Mouse (Mus musculus) myocyte (in vitro differentiated cells): ENCODE results near the gene Vmn1r58. TPM values are rescaled to one million over a fixed set of nuclear protein-coding genes. Genes with fewer than 3 reads are reported as not detected.

Source experiments
- H3K27me3 ChIP-seq: one replicate; pipeline ENCODE4 v1.6.1; 2011; ENCODE audit not compliant: control insufficient read depth, insufficient read depth, insufficient read length
- H3K36me3 ChIP-seq: one replicate; pipeline ENCODE4 v1.6.1; 2011; ENCODE audit not compliant: control insufficient read depth, insufficient read depth
- H3K4me2 ChIP-seq: one replicate; pipeline ENCODE4 v1.6.1; 2011; ENCODE audit warnings: low read depth, control low read depth
- H3K4me3 ChIP-seq: one replicate; pipeline ENCODE4 v1.5.1; 2011; ENCODE audit warnings: mild to moderate bottlenecking, control low read depth, moderate library complexity
- H3K79me2 ChIP-seq: one replicate; pipeline ENCODE4 v1.6.1; 2011; ENCODE audit not compliant: control insufficient read depth, insufficient read depth
- H3ac ChIP-seq: one replicate; pipeline ENCODE4 v1.6.1; 2011; ENCODE audit not compliant: control insufficient read depth, insufficient read length
- E2F4 ChIP-seq: IDR thresholded peaks from one replicate; pipeline ENCODE4 v1.6.1; 2011; ENCODE audit warnings: mild to moderate bottlenecking, control low read depth, moderate library complexity; ENCODE audit not compliant: insufficient read depth
- MAX ChIP-seq: IDR thresholded peaks from one replicate; pipeline ENCODE4 v1.6.1; 2011; ENCODE audit warnings: low read depth, mild to moderate bottlenecking, control low read depth
- MYOD1 ChIP-seq, 3 experiments: IDR thresholded peaks; one replicate each; pipeline ENCODE4 v1.6.1; 2011; ENCODE audit warnings: control low read depth in 2 of 3, low read depth in 2 of 3, mild to moderate bottlenecking in 2 of 3, moderate library complexity in 1 of 3; ENCODE audit not compliant: insufficient read length in 2 of 3, control insufficient read depth in 1 of 3
- MYOG ChIP-seq, 3 experiments: IDR thresholded peaks; one replicate each; pipeline ENCODE4 v1.6.1; 2011; ENCODE audit warnings: control low read depth in 2 of 3, low read depth in 2 of 3, mild to moderate bottlenecking in 2 of 3; ENCODE audit not compliant: insufficient read length in 2 of 3, control insufficient read depth in 1 of 3, insufficient read depth in 1 of 3
- POLR2A ChIP-seq: IDR thresholded peaks from one replicate; pipeline ENCODE4 v1.6.1; 2011; ENCODE audit warnings: low read depth, mild to moderate bottlenecking, control low read depth, moderate library complexity; ENCODE audit not compliant: insufficient read length
- POLR2AphosphoS2 ChIP-seq: IDR thresholded peaks from one replicate; pipeline ENCODE4 v1.6.1; 2011; ENCODE audit warnings: low read depth, control low read depth; ENCODE audit not compliant: insufficient read length
- REST ChIP-seq: IDR thresholded peaks from one replicate; pipeline ENCODE4 v1.6.1; 2011; ENCODE audit warnings: mild to moderate bottlenecking, control low read depth, moderate library complexity; ENCODE audit not compliant: insufficient read depth, insufficient read length
- SRF ChIP-seq: IDR thresholded peaks from one replicate; pipeline ENCODE4 v1.6.1; 2011; ENCODE audit warnings: low read depth; ENCODE audit not compliant: control insufficient read depth, insufficient read length
- TCF12 ChIP-seq: IDR thresholded peaks from one replicate; pipeline ENCODE4 v1.6.1; 2011; ENCODE audit warnings: mild to moderate bottlenecking, control low read depth; ENCODE audit not compliant: poor library complexity, insufficient read depth, severe bottlenecking
- TCF3 ChIP-seq: IDR thresholded peaks from one replicate; pipeline ENCODE4 v1.6.1; 2011; ENCODE audit warnings: low read depth, control low read depth; ENCODE audit not compliant: insufficient read length
- USF1 ChIP-seq: IDR thresholded peaks from one replicate; pipeline ENCODE4 v1.6.1; 2011; ENCODE audit warnings: low read depth, mild to moderate bottlenecking, control low read depth, moderate library complexity
- polyA plus RNA-seq: library from polyadenylated mRNA; unstranded; fragments of >200 nt; fragmentation: generic; extraction: Trizol; gene quantifications from one replicate; pipeline ENCODE4 v1.2.1, GENCODE M21; 2012; ENCODE audit warnings: missing spikeins

Gene Vmn1r58
- polyA plus RNA-seq, 1 experiment: not detected

- Histone ChIP-seq H3K36me3 (no peaks in the 10 kb centered on the region), H3ac (no peak overlapping the region), H3K27me3 (no peaks in the 10 kb centered on the region), H3K4me2 (no peak overlapping the region), H3K4me3 (no peak overlapping the region), H3K79me2 (no peaks in the 10 kb centered on the region)
- TF ChIP-seq MAX (no peak), POLR2A (no peak), MYOG (IDR thresholded peaks at IDR 0.05; ENCODE audit: control insufficient read depth in 1 of 3, insufficient read depth in 1 of 3, insufficient read length in 2 of 3, low read depth in 2 of 3) (no peak), USF1 (no peak), MYOD1 (IDR thresholded peaks at IDR 0.05; ENCODE audit: control insufficient read depth in 1 of 3, insufficient read length in 2 of 3, low read depth in 2 of 3) (no peak), REST (no peak), SRF (no peak), E2F4 (no peak), TCF12 (no peak), POLR2AphosphoS2 (no peak), TCF3 (no peak)
Observed at GRCm38 (mm10) chr7:5363599-5363998, 49.6 kb downstream of the Vmn1r58 start.

Other genes with a start within 250 kb of the Vmn1r58 start
- gene Vmn1r56, start 216.6 kb downstream of the Vmn1r58 start, polyA plus RNA-seq: not detected
- not detected for gene Vmn1r57, start 194.9 kb downstream of the Vmn1r58 start, polyA plus RNA-seq
- not detected for gene Gm5065, start 62.9 kb downstream of the Vmn1r58 start, polyA plus RNA-seq
- not detected for gene Nlrp2, start 62.4 kb downstream of the Vmn1r58 start, polyA plus RNA-seq
- not detected for gene Vmn1r59, start 43.4 kb upstream of the Vmn1r58 start, polyA plus RNA-seq
- gene Vmn2r28, start 80.6 kb upstream of the Vmn1r58 start, polyA plus RNA-seq: not detected
- not detected for gene Vmn1r60, start 133.9 kb upstream of the Vmn1r58 start, polyA plus RNA-seq
- gene Vmn1r61, start 199.9 kb upstream of the Vmn1r58 start, polyA plus RNA-seq: not detected